In genomic region chr8:107684721-107685691, GRCm38 (mm10) we compare ENCODE assay signal across 9 mouse cellular contexts.
DNase-seq lines count a peak whose midpoint lies in the region; ATAC-seq lines count a peak whose summit lies in the region.
"Had no signal": no experiment of that assay in that cellular context is flagged by ENCODE, and none has a peak within 500 bp of the region (broad histone marks: within the 10 kb centered on the region; RNA-seq: fewer than 3 reads in every experiment).

No protein-coding gene starts in this region.

- H3K9ac ChIP-seq in forebrain, embryonic 14.5 days (ENCODE audit: low read length), result no peak overlapping the region

- peak; percentile 64 for ATAC-seq in frontal cortex, adult (ENCODE audit: low TSS enrichment)
- ATAC-seq in forebrain, embryonic 14.5 days, result no peak

- no peaks in the 10 kb centered on the region for H3K9me3 ChIP-seq in forebrain, embryonic 14.5 days (replicated peaks; ENCODE audit: control insufficient read depth, low read length)

- H3K4me3 ChIP-seq in forebrain, embryonic 14.5 days (ENCODE audit: low read depth, low read length), result no peak overlapping the region

- no peak overlapping the region for H3K4me2 ChIP-seq in forebrain, embryonic 14.5 days (ENCODE audit: low read length)

- no peak overlapping the region for H3K27ac ChIP-seq in forebrain, embryonic 14.5 days (ENCODE audit: low read depth, low read length)

- no peaks in the 10 kb centered on the region for H3K4me1 ChIP-seq in forebrain, embryonic 14.5 days (ENCODE audit: control insufficient read depth, insufficient read depth, low read length)

- WGBS in forebrain, embryonic 14.5 days, result 69% methylated on average over 29 of the region's 29 CpGs

- no peak for DNase-seq in frontal cortex, postnatal 14 days (ENCODE audit: low spot score in 2 of 2)
- DNase-seq in thymus, postnatal 14 days, result peak; percentile 12
- no peak for DNase-seq in thymus, postnatal 10 days (ENCODE audit: low spot score in 2 of 2)
- DNase-seq in forebrain, embryonic 14.5 days (ENCODE audit: low spot score), result peak; percentile 48
- DNase-seq in layer of hippocampus, adult 8-10 months (ENCODE audit: low spot score in 2 of 2), result peak; percentile 10 to 41
- DNase-seq in mesoderm, embryonic 11.5 days (ENCODE audit: low read depth, low spot score), result peak; percentile 57
- DNase-seq in adrenal gland, postnatal 4 days (ENCODE audit: low spot score in 2 of 2), result no peak

- no peaks in the 10 kb centered on the region for H3K36me3 ChIP-seq in forebrain, embryonic 14.5 days (ENCODE audit: control insufficient read depth, insufficient read depth, low read length)
- H3K36me3 ChIP-seq: G1E had no signal

- no peaks in the 10 kb centered on the region for H3K27me3 ChIP-seq in forebrain, embryonic 14.5 days (replicated peaks; ENCODE audit: control insufficient read depth, insufficient read depth, low read length)

Comparison
In these comparisons a context has a peak if more than half of its experiments do, and no peak if none do; other contexts are left out.
1. DNase-seq: peak in thymus, postnatal 14 days (single experiment), forebrain, embryonic 14.5 days (single experiment), layer of hippocampus, adult 8-10 months (2 of 2) and mesoderm, embryonic 11.5 days (single experiment); none in frontal cortex, postnatal 14 days (0 of 2), thymus, postnatal 10 days (0 of 2) and adrenal gland, postnatal 4 days (0 of 2).